Mouse (Mus musculus) urinary bladder, postnatal 36 days (tissue): ENCODE data around the gene Akr1b7.
"Not testable (repeated sequence)": the region's sequence is repeated elsewhere in the genome, so short reads cannot be mapped to it uniquely, and the experiment has no call there.

Experiments used
- DNase-seq, 2 experiments: peaks; one replicate each; pipeline ENCODE4 v3.0.0; 2022; ENCODE audit warnings: low spot score in 2 of 2, mixed read lengths in 1 of 2

Gene Akr1b7

GRCm38 (mm10) chr6:34412023-34412422, at the start of gene Akr1b7:
Gene Akr1b7, plus strand, starts transcription at chr6:34412334.
- DNase-seq = peak; percentile 8 to 34

DNA sequence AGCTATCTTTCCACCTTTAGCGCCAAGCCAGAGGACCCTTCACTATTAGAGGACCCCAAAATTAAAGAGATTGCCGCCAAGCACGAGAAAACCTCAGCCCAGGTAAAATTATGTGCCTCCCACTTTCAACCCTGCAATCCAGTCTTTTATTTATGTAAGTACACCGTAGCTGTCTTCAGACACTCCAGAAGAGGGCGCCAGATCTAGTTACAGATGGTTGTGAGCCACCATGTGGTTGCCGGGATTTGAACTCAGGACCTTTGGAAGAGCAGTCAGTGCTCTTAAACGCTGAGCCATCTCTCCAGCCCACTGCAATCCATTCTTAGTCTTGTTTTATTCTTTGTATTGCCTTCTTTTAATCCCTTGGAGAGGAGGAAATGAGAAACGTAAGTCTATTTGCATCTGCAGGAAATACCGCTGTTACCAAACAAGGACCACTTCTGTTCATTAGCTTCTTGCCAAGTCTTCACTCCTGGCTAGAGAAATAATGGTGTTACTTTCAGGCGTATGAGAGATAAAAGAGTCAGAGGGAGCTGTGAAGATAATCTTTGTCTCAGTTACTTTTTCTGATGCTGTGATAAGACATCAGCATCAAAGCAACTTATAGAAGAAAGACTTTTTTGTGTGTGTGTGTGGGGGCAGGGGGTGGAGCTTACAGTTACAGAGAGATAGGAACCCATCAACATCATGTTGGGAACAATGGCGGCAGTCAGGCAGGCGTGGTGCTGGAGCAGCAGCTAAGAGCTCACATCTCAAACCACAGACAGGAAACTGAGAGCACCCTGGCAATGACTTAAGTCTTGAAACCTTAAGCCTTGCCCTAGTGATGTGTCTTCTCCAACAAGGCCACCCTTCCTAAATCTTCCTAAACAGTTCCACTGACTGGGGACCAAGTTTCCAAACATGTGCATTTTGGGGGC, 47.7 kb upstream of the Akr1b7 start:
- no peak for DNase-seq

DNA sequence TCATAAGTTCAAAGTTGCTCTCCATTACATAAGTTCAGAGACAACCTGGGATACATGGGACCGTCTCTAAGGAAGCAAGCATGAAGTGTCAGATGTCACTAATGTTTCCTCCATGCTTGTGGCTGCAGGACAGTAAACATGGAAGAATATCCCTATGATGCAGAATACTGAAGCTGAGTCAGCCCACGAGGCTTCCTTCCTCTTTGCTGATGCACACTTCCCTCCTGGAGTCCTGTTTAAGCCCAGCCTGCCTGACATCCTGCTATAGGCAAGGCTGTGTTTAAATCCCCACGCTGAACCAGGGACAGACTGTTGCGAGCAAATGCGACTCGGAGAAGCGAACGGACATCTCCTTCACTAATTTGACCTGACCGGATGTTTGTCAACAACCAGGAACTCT, 44.1 kb upstream of the Akr1b7 start:
- no peak for DNase-seq

GRCm38 (mm10) chr6:34370081-34370480, 42.1 kb upstream of the Akr1b7 start:
- DNase-seq = no peak

GRCm38 (mm10) chr6:34371700-34372351, 40.3 kb upstream of the Akr1b7 start:
- DNase-seq = peak; percentile 77 to 78

DNA sequence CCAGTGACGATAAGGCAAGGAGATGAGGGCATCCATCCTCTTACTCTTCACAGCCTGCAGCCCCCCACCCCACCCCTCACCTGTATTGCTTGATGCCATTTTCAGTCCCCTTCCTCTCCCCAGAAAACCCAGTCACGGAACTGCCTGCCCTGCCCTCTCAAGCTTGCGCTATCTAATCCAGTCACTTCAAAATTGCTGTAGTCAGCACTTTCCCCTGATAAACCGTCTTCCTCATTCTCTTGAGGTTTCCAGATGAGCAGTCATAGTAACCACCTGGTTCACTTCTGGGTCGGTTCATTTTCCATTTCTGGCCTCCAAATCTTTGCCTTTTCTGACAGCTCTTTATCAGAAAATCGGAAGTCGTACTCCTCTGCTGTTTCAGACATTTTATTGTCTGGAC, 38.3 kb upstream of the Akr1b7 start:
- DNase-seq = no peak

DNA sequence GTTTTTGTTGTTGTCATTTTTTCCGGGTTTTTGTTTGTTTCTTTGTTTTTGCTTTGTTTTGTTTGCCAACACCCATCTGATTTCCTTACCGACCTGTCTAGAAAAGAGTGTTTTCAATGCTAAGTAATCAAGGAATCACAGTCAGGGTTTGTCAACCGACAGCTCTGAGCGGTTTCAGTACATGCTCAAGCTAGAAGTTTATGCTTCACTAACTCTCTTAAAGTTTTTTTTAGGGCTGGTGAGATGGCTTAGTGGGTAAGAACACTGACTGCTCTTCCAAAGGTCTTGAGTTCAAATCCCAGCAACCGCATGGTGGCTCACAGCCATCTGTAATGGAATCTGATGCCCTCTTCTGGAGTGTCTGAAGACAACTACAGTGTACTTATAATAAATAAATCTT, 36.2 kb upstream of the Akr1b7 start:
- DNase-seq = not testable (repeated sequence)

GRCm38 (mm10) chr6:34383401-34383800, 28.7 kb upstream of the Akr1b7 start:
- no peak for DNase-seq

GRCm38 (mm10) chr6:34384110-34384661, 27.9 kb upstream of the Akr1b7 start, which contains the start of gene Akr1b10:
Gene Akr1b10, plus strand, starts transcription at chr6:34384218.
- DNase-seq = peak; percentile 77 to 87

- DNase-seq = peak; percentile 26 to 72
Observed at GRCm38 (mm10) chr6:34384701-34385370, 27.3 kb upstream of the Akr1b7 start.

DNA sequence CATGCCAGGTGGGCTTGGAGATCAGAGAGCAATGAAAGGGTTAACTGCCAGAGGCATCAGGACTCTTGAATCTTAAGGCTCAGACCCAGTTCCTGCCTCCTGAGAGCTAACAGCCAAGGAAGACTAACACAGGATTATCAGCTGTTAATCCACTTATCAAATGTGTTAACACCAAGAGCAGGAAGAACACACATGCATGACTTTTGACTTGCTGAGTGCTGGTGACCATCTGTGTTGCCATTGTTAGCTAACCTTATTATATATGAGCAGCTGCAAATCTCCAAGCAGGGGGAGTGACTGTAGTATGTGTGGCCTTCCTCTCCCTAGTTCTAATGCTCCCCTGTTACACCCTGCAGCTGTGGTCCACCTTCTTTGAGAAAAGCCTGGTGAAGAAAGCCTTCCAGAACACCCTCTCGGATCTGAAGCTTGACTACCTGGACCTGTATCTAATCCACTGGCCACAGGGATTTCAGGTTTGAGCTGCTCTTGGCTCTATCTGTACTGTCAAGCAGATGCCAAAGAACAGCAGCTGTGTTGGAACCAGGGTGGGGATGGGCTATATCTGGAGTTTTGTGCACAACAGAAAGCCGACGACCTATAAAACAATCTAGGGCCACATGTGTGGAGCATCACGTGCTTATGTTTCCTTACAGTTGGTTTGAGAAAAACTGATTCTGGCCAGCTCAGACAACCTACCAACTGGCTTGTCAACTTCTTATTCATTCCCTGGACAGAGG, 23.5 kb upstream of the Akr1b7 start:
- no peak for DNase-seq

GRCm38 (mm10) chr6:34395897-34396296, 16.2 kb upstream of the Akr1b7 start:
- no peak for DNase-seq

DNA sequence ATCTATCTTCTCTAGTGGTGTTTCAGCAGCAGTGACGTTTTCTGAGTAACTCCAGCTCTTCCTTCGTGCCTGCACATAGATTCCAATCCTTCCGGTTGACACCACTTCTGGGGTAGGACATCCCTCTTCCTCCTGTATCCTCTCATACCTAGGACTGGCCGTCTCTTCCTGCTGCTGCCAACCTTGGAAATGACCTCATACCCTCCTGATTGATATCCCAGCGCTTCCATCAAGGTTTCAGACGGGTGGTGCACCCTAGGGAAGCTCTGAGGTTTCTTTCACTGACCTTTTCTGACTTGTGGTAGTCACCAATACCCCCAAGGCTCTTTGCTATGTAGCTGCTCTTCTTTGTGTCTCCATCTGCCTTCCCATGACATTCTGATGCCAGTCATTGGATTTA, 13.7 kb upstream of the Akr1b7 start:
- DNase-seq = no peak

DNA sequence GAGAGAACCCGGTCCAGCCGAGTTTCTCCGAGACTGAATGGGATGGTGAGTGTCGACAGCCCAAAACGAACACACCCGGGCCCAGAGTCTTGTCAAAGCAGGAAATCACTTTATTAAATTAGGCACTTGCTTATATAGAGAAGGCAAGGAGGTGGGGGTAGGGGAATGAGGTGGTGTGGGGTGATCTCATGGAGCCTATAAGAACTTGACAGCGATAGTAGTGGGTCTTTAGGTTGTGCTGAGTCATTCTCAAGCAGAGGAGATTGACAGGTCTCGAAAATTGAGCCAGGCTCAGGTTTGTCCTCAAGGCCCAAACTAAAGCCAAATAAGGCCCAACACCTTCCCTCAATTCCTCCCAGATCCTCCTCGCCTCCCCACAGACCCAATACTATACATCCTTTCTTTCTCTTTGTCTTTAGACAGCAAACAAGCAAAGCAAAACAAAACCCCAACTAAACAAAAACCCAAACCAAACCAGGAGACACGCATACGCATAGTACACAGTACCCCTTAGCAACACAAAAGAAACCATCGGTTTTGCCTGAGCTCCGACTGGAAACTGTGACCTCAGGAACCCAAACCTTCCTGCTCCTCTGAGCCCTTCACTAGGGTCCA, 12.4 kb upstream of the Akr1b7 start:
- no peak for DNase-seq

DNA sequence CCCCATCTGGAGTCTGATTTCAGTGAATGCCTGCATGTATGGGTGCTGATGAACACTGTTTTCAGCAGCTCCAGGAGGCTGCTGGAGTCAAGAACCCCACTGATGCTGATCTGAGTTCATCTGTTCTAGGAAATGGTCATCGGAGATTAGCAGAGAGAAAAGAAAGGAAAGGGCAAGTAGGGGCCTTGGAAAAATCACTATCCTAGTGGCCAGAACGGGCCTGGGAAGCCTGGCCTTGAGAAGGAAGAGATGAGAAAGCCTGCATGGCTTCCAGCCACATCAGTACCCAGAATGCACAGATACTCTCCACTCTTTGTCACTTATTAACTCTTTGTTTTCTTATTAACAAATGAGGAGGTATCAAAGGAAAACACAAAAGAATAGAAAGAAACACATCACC, 11.4 kb upstream of the Akr1b7 start:
- DNase-seq = no peak

DNA sequence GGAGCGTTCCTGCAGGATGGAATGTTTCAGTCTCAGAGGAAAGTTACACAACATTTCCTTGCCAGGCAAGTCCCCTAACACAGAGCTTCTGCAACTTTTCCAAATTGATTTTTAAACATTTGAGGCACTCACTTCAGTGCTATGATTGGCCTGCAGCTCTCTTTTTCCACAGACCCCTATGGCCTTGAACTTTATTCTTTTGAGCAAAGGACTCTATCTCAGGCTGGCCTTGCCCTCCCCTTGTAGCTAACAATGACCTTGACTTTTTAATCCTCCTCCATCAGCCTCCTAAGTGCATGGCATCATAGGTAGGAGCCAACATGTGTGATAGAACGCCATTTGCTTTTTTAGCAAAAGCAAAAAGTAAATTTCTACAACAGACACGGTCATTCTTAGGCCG, 5.4 kb upstream of the Akr1b7 start:
- DNase-seq = no peak

DNA sequence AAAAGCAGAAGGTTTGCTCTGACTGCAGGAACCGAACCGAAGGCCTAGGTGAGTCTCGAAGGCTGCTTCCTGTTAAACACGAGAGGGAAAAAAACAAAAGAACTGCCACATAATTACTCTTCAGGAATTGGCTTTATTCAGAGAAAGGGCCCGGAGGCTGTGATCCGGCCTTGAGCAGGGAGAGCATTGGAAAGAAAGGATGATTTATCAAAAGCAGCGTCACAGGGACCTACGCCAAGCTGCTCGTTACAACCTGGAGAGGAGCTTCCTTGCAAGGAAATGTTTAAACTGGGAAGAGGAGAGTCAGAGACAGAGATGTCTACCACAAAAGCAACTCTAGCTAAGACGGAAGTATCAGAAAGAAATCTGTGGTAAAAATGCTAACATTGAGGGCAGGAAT, 4.7 kb upstream of the Akr1b7 start:
- DNase-seq = no peak

- DNase-seq = no peak
Observed at GRCm38 (mm10) chr6:34412688-34413087, 554 bp downstream of the Akr1b7 start.

DNA sequence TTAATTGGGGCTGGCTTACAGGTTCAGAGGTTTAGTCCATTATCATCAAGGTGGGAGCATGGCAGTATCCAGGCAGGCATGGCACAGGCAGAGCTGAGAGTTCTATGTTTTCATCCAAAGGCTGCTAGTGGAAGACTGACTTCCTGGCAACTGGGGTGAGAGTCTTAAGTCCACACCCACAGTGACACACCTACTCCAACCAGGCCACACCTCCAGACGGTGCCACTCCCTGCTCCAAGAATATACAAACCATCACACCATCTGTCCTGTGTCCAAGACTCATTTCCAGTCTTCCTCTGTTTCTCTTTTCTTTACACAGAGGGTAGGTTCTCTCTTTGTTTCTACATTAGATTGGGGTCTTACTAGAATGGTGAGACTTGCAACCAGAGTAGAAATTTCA, 1.3 kb downstream of the Akr1b7 start:
- not testable (repeated sequence) for DNase-seq

GRCm38 (mm10) chr6:34416521-34416920, 4.4 kb downstream of the Akr1b7 start:
- no peak for DNase-seq

DNA sequence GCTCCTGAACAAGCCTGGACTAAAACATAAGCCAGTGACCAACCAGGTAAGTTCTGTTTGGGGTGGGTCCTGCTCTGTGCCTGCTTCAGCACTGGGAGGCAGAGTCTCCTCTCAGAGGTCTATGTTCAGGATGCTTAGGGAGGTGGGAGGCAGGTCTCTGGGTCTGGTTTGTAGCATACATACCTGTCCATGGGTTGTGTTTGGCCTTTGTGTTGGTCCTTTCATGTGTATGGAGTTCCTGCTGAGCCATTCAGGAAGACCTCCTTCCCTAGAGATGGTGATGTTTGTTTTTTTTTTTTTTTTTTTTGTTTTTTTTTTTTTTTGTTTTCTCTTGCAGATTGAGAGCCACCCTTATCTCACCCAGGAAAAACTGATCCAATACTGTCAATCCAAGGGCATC, 6.9 kb downstream of the Akr1b7 start:
- no peak for DNase-seq
